In genomic region chr17:14279177-14279965, GRCm38 (mm10) we compare ENCODE assay signal across 8 mouse cellular contexts. TPM values are rescaled to one million over a fixed set of nuclear protein-coding genes. Genes with fewer than 3 reads are reported as not detected.
DNase-seq lines count a peak whose midpoint lies in the region; ATAC-seq and TF ChIP-seq lines count a peak whose summit lies in the region.

Smoc2 (plus strand) TSS chr17:14279506.

- peak within 1 kb of the TSS; percentile 96 for H3K4me2 ChIP-seq in kidney, embryonic 15.5 days
- H3K4me2 ChIP-seq in kidney, postnatal 0 days (ENCODE audit: low read length) = peak within 1 kb of the TSS; percentile 84
- peak within 1 kb of the TSS; percentile 80 for H3K4me2 ChIP-seq in lung, embryonic 14.5 days

- WGBS in kidney, embryonic 15.5 days = under 1% methylated on average over 55 of the region's 61 CpGs
- WGBS in kidney, postnatal 0 days = under 1% methylated on average over 52 of the region's 61 CpGs
- WGBS in lung, embryonic 14.5 days = under 1% methylated on average over 58 of the region's 61 CpGs

- no peak for DNase-seq in kidney, adult 11 months
- peak; percentile 74 for DNase-seq in embryo, embryonic 11 days
- DNase-seq in heart, adult 18-20 months = peak; percentile 66 to 68
- DNase-seq in kidney, postnatal 0 days (ENCODE audit: low spot score) = peak; percentile 53
- peak; percentile 68 for DNase-seq in lung, embryonic 14.5 days
- peak; percentile 27 for DNase-seq in retina, embryonic 14.5 days (ENCODE audit: low spot score)
- no peak for DNase-seq in thymus, postnatal 25 days

- H3K9me3 ChIP-seq in kidney, embryonic 15.5 days (replicated peaks) = no peaks in the 10 kb centered on the region
- no peaks in the 10 kb centered on the region for H3K9me3 ChIP-seq in kidney, postnatal 0 days (replicated peaks; ENCODE audit: low read length)
- H3K9me3 ChIP-seq in lung, embryonic 14.5 days (ENCODE audit: low read depth, low read length) = no peaks in the 10 kb centered on the region

- H3K4me1 ChIP-seq in kidney, embryonic 15.5 days = peaks cover 25% of the 10 kb centered on the region
- H3K4me1 ChIP-seq in kidney, postnatal 0 days (replicated peaks; ENCODE audit: insufficient read depth, low read length) = peaks cover 13% of the 10 kb centered on the region
- no peaks in the 10 kb centered on the region for H3K4me1 ChIP-seq in lung, embryonic 14.5 days (ENCODE audit: insufficient read depth)

- TF ChIP-seq CTCF in kidney, postnatal 0 days (IDR thresholded peaks at IDR 0.05; ENCODE audit: low read depth) = no peak
- TF ChIP-seq CTCF in lung, embryonic 14.5 days (IDR thresholded peaks at IDR 0.05; ENCODE audit: low read depth) = no peak

- peak; percentile 88 for ATAC-seq in kidney, embryonic 15.5 days (replicated peaks; ENCODE audit: low FRiP score)
- ATAC-seq in kidney, postnatal 0 days (replicated peaks; ENCODE audit: low FRiP score, low read depth) = 0 out of 2 replicates have a peak, but pooled peaks have one; percentile 40
- ATAC-seq in lung, embryonic 14.5 days (ENCODE audit: insufficient read depth) = peak; percentile 84

- H3K27me3 ChIP-seq in kidney, embryonic 15.5 days = peaks cover 95% of the 10 kb centered on the region
- peaks cover 39% of the 10 kb centered on the region for H3K27me3 ChIP-seq in kidney, postnatal 0 days (ENCODE audit: insufficient read depth, low read length)
- peaks cover 44% of the 10 kb centered on the region for H3K27me3 ChIP-seq in lung, embryonic 14.5 days (ENCODE audit: insufficient read depth, low read length)

- no peaks in the 10 kb centered on the region for H3K36me3 ChIP-seq in kidney, embryonic 15.5 days
- no peaks in the 10 kb centered on the region for H3K36me3 ChIP-seq in kidney, postnatal 0 days (ENCODE audit: insufficient read depth, low read length)
- H3K36me3 ChIP-seq in lung, embryonic 14.5 days (ENCODE audit: insufficient read depth) = no peaks in the 10 kb centered on the region

- no peak within 1 kb of the TSS for H3K27ac ChIP-seq in kidney, embryonic 15.5 days
- H3K27ac ChIP-seq in kidney, postnatal 0 days = no peak within 1 kb of the TSS
- H3K27ac ChIP-seq in lung, embryonic 14.5 days (ENCODE audit: low read depth) = peak within 1 kb of the TSS; percentile 75; the same call in 1 of the 2 replicates

- peak within 1 kb of the TSS; percentile 46 for H3K9ac ChIP-seq in kidney, embryonic 15.5 days
- peak within 1 kb of the TSS; percentile 47 for H3K9ac ChIP-seq in kidney, postnatal 0 days (ENCODE audit: low read depth, low read length)
- peak within 1 kb of the TSS; percentile 52 for H3K9ac ChIP-seq in lung, embryonic 14.5 days

- peak within 1 kb of the TSS; percentile 58 for H3K4me3 ChIP-seq in kidney, embryonic 15.5 days (replicated peaks)
- H3K4me3 ChIP-seq in kidney, postnatal 0 days (replicated peaks; ENCODE audit: low read depth, low read length) = peak within 1 kb of the TSS; percentile 43
- peak within 1 kb of the TSS; percentile 54 for H3K4me3 ChIP-seq in lung, embryonic 14.5 days (ENCODE audit: low read depth, low read length)

RNA-seq across cellular contexts. Expression of gene Smoc2, which starts in this region (rescaled TPM):
- 73.9 and 89.7 TPM in 2 replicates for polyA plus RNA-seq in kidney, embryonic 15.5 days (2015; fragmentation: Nextera tagmentation; extraction: Ambion mirVana)
- 10 to 100 TPM; 44.5 to 53.2 TPM for total RNA-seq in heart, adult 18-20 months (2021)
- polyA plus RNA-seq in kidney, postnatal 0 days (2015; fragmentation: Nextera tagmentation; extraction: Ambion mirVana) = 57.5 and 66.1 TPM in 2 replicates
- 78.5 and 92.5 TPM in 2 replicates for polyA plus RNA-seq in lung, embryonic 14.5 days (2014; fragmentation: Nextera tagmentation; extraction: Ambion mirVana)

Comparison
In these comparisons a context has a peak if more than half of its experiments do, and no peak if none do; other contexts are left out.
1. DNase-seq: peak in embryo, embryonic 11 days (single experiment), heart, adult 18-20 months (2 of 2), kidney, postnatal 0 days (single experiment), lung, embryonic 14.5 days (single experiment) and retina, embryonic 14.5 days (single experiment); none in kidney, adult 11 months (single experiment) and thymus, postnatal 25 days (single experiment).
2. Peak in every context shown above with its lines, with median percentiles within 50 percentile points of each other: ATAC-seq, H3K4me2 ChIP-seq, H3K4me3 ChIP-seq and H3K9ac ChIP-seq.